In the genomic region with DNA sequence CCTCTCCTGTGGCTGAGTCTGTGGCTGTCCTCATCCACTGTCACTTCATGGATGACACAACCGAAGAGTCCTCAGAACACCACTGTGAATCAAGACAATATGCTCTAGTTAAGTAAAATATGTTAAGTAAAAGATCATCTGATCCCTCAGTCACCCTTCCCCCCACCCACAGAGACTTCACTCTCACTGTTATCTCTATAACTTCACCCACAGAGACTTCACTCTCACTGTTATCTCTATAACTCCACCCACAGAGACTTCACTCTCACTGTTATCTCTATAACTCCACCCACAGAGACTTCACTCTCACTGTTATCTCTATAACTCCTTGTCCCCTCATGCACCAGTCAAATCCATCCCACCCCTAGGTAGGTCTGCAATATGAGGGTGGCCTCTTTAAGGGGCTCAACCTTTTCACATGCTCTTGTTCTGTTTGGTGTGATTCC, we compare ENCODE assay signal across 22 mouse cellular contexts. TPM values are rescaled to one million over a fixed set of nuclear protein-coding genes. Genes with fewer than 3 reads are reported as not detected.
DNase-seq lines count a peak whose midpoint lies in the region; ATAC-seq and TF ChIP-seq lines count a peak whose summit lies in the region.
"Had no signal": no experiment of that assay in that cellular context is flagged by ENCODE, and none has a peak within 500 bp of the region (broad histone marks: within the 10 kb centered on the region; RNA-seq: fewer than 3 reads in every experiment).

No protein-coding gene starts in this region.

- 0 out of 2 replicates have a peak overlapping the region, but pooled peaks have one; percentile 2 for H3K27ac ChIP-seq in liver, postnatal 0 days (ENCODE audit: low read depth)
- H3K27ac ChIP-seq: heart, adult 2 months; hindbrain, embryonic 15.5 days; intestine, embryonic 15.5 days; limb, embryonic 13.5 days; stomach, postnatal 0 days had no signal

- no peak overlapping the region for H3K9ac ChIP-seq in liver, postnatal 0 days (replicated peaks)
- H3K9ac ChIP-seq: hindbrain, embryonic 15.5 days; intestine, embryonic 15.5 days; limb, embryonic 13.5 days had no signal

- peaks cover 5% of the 10 kb centered on the region for H3K36me3 ChIP-seq in G1E (replicated peaks)
- H3K36me3 ChIP-seq in liver, postnatal 0 days (replicated peaks; ENCODE audit: insufficient read depth, low read length), result no peaks in the 10 kb centered on the region
- H3K36me3 ChIP-seq: hindbrain, embryonic 15.5 days; intestine, embryonic 15.5 days; limb, embryonic 13.5 days had no signal

- DNase-seq in G1E (ENCODE audit: low spot score), result peak; percentile 32
- peak; percentile 44 for DNase-seq in MEL-GATA-1-ER (ENCODE audit: extremely low read depth, low read depth)
- DNase-seq in liver, result peak; percentile 45
- no peak for DNase-seq in liver, postnatal 0 days
- DNase-seq in spleen, adult 18-20 months, result no peak
- DNase-seq in natural killer cell, adult 2 months (ENCODE audit: low spot score in 2 of 2), result no peak
- DNase-seq in embryo, embryonic 9.5 days (ENCODE audit: extremely low spot score), result no peak
- DNase-seq: adrenal gland, postnatal 10 days; cerebellum, adult 11-12 months; cerebellum, postnatal 14 days; gastrocnemius, postnatal 25 days; heart, adult 2 months; heart, postnatal 4 days; retina, postnatal 1 day; right cerebral cortex, postnatal 4 days had no signal

- H3K4me2 ChIP-seq in liver, postnatal 0 days (ENCODE audit: low read depth, low read length), result peak overlapping the region; percentile 14
- H3K4me2 ChIP-seq: hindbrain, embryonic 15.5 days; intestine, embryonic 15.5 days; limb, embryonic 13.5 days had no signal

- 61% methylated on average over 1 of the region's 1 CpGs for WGBS in liver, postnatal 0 days (ENCODE audit: insufficient replicate concordance)

- H3K27me3 ChIP-seq in G1E (ENCODE audit: insufficient read depth, low read length), result no peaks in the 10 kb centered on the region
- H3K27me3 ChIP-seq in liver, postnatal 0 days (ENCODE audit: insufficient read depth, low read length), result no peaks in the 10 kb centered on the region
- H3K27me3 ChIP-seq: hindbrain, embryonic 15.5 days; intestine, embryonic 15.5 days had no signal

- H3K4me1 ChIP-seq in G1E (ENCODE audit: insufficient read depth, low read depth, low read length), result peaks cover 70% of the 10 kb centered on the region
- peaks cover 5% of the 10 kb centered on the region; the same call in 1 of the 2 replicates for H3K4me1 ChIP-seq in liver, postnatal 0 days (ENCODE audit: insufficient read depth)
- H3K4me1 ChIP-seq: hindbrain, embryonic 15.5 days; intestine, embryonic 15.5 days had no signal

- no peak for TF ChIP-seq CTCF in G1E (IDR thresholded peaks at IDR 0.05; ENCODE audit: low read depth, low read length)
- no peak for TF ChIP-seq CTCF in liver, postnatal 0 days (IDR thresholded peaks at IDR 0.05; ENCODE audit: low read depth)

- ATAC-seq in G1E (ENCODE audit: extremely low read depth, insufficient number of reproducible peaks, low FRiP score, poor library complexity, severe bottlenecking), result peak; percentile 99
- ATAC-seq in liver, postnatal 0 days, result peak; percentile 86
- ATAC-seq: forebrain, embryonic 14.5 days; intestine, embryonic 15.5 days; lung, postnatal 0 days; Patski had no signal

- H3K4me3 ChIP-seq in G1E (ENCODE audit: low read depth, low read length), result peak overlapping the region; percentile 63
- H3K4me3 ChIP-seq in liver, postnatal 0 days (ENCODE audit: low read depth, low read length), result peak overlapping the region; percentile 21; the same call in 1 of the 2 replicates
- H3K4me3 ChIP-seq: heart, adult 2 months; hindbrain, embryonic 15.5 days; intestine, embryonic 15.5 days; limb, embryonic 13.5 days had no signal

- H3K9me3 ChIP-seq in G1E (replicated peaks), result no peaks in the 10 kb centered on the region
- H3K9me3 ChIP-seq in liver, postnatal 0 days (ENCODE audit: low read length), result no peaks in the 10 kb centered on the region
- H3K9me3 ChIP-seq: hindbrain, embryonic 15.5 days; intestine, embryonic 15.5 days; limb, embryonic 13.5 days had no signal

- peak; percentile 94 for TF ChIP-seq EP300 in liver, postnatal 0 days (IDR thresholded peaks at IDR 0.05; ENCODE audit: low read depth)

RNA-seq across cellular contexts. Expression of gene Homer2, which starts 11.9 kb away (rescaled TPM):
- total RNA-seq in G1E (2014; fragmentation: Nextera tagmentation), result 24.6 and 35.9 TPM in 2 replicates
- 32.5 and 45.9 TPM in 2 replicates for total RNA-seq in G1E (2017)
- polyA plus RNA-seq in G1E (2012), result 37.3 and 50.6 TPM in 2 replicates
- 8.6 and 9.1 TPM in 2 replicates for polyA plus RNA-seq in liver, postnatal 0 days (2015; fragmentation: Nextera tagmentation; extraction: Ambion mirVana)

RNA-seq across cellular contexts. Expression of gene Ramac, which starts 43.5 kb away (rescaled TPM):
- total RNA-seq in G1E (2014; fragmentation: Nextera tagmentation) (41.5 and 47.5 TPM in 2 replicates), G1E (2017) (99.7 and 111 TPM in 2 replicates)
- 19.8 and 29.4 TPM in 2 replicates for polyA plus RNA-seq in G1E (2012)
- 72.1 and 78.7 TPM in 2 replicates for polyA plus RNA-seq in liver, postnatal 0 days (2015; fragmentation: Nextera tagmentation; extraction: Ambion mirVana)

Comparison
In these comparisons a context has a peak if more than half of its experiments do, and no peak if none do; other contexts are left out.
1. DNase-seq: peak in G1E (single experiment), MEL-GATA-1-ER (single experiment) and liver (single experiment); none in liver, postnatal 0 days (single experiment), spleen, adult 18-20 months (0 of 2), natural killer cell, adult 2 months (0 of 2) and embryo, embryonic 9.5 days (single experiment).